Mouse (Mus musculus) retina, postnatal 7 days (tissue): ENCODE measurements around the gene Jrkl.

ENCODE experiments used
- DNase-seq: peaks from one replicate; pipeline ENCODE4 v3.0.0-alpha.2; 2012; ENCODE audit warnings: low read depth, low spot score

Jrkl gene

GRCm38 (mm10) chr9:13245481-13245880 is at the start of gene Jrkl:
TSS of gene Jrkl (minus strand) at chr9:13245829.
- DNase-seq: no peak

GRCm38 (mm10) chr9:13287482-13287881 is 41.9 kb upstream of the Jrkl start:
- DNase-seq: no peak

GRCm38 (mm10) chr9:13273219-13273618 is 27.6 kb upstream of the Jrkl start:
- no peak for DNase-seq

GRCm38 (mm10) chr9:13260980-13261379 is 15.4 kb upstream of the Jrkl start:
- DNase-seq: no peak

- DNase-seq: no peak
Observed at GRCm38 (mm10) chr9:13258173-13258572, 12.5 kb upstream of the Jrkl start.

GRCm38 (mm10) chr9:13256726-13257125 is 11.1 kb upstream of the Jrkl start:
- no peak for DNase-seq

- no peak for DNase-seq
Observed at GRCm38 (mm10) chr9:13251251-13251650, 5.6 kb upstream of the Jrkl start.

GRCm38 (mm10) chr9:13248104-13248503 is 2.5 kb upstream of the Jrkl start:
- DNase-seq: no peak

- peak; percentile 77 for DNase-seq
Observed at GRCm38 (mm10) chr9:13246815-13247638, 1.4 kb upstream of the Jrkl start, which contains the start of gene Ccdc82. TSS of gene Ccdc82 (plus strand) at chr9:13246955.

- no peak for DNase-seq
Observed at GRCm38 (mm10) chr9:13242321-13242720, 3.3 kb downstream of the Jrkl start.

- DNase-seq: no peak
Observed at GRCm38 (mm10) chr9:13231545-13232216, 13.9 kb downstream of the Jrkl start.

- DNase-seq: no peak
Observed at GRCm38 (mm10) chr9:13230553-13230952, 15.1 kb downstream of the Jrkl start.

GRCm38 (mm10) chr9:13225872-13226271 is 19.8 kb downstream of the Jrkl start:
- DNase-seq: no peak

- no peak for DNase-seq
Observed at GRCm38 (mm10) chr9:13206369-13206768, 39.3 kb downstream of the Jrkl start.

- DNase-seq: no peak
Observed at GRCm38 (mm10) chr9:13203681-13204080, 41.9 kb downstream of the Jrkl start.

- no peak for DNase-seq
Observed at GRCm38 (mm10) chr9:13203109-13203508, 42.5 kb downstream of the Jrkl start.

GRCm38 (mm10) chr9:13200079-13200478 is 45.5 kb downstream of the Jrkl start:
- DNase-seq: no peak

GRCm38 (mm10) chr9:13195762-13196161 is 49.9 kb downstream of the Jrkl start:
- DNase-seq: peak; percentile 23

- peak; percentile 43 for DNase-seq
Observed at GRCm38 (mm10) chr9:13195268-13195667, 50.4 kb downstream of the Jrkl start.

GRCm38 (mm10) chr9:13194619-13195018 is 51.0 kb downstream of the Jrkl start:
- no peak for DNase-seq
